Mouse (Mus musculus): ENCODE data around the gene C1s2. TPM values are rescaled to one million over a fixed set of nuclear protein-coding genes. Genes with fewer than 3 reads are reported as not detected.
"Not testable (repeated sequence)": the region's sequence is repeated elsewhere in the genome, so short reads cannot be mapped to it uniquely, and the experiment has no call there.

C1s2 gene
- total and polyA plus RNA-seq, 3 experiments, result 0.08 to 0.19 (median 0.08) TPM

DNA sequence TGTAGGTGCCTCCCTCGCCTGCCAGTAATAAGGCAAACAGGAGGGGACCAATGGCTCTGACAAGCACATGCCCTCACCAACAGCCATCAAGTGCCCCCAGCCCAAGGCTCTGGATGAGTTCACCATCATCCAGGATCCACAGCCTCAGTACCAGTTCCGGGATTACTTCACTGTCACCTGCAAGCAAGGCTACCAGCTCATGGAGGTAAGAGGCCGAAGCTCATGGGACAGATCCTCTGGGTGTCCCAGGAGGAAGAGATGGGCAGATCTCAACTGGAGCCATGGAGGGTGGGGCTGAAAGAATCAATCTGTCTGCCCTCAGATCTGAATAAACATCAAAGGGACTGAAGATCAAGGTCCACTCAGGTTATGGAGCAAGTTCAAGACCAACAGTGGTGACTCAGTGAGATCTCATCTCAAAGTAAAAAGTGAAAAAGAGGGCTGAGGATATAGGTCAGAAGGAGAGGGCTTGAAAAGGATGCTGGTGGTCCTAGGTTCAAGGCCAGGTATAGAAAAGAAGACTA, 60.7 kb downstream of the C1s2 start:
- in situ Hi-C loops (cut with MboI; ENCODE audit: low pct_ligation_motif_present, low pct_unique_long_range_greater_than_20kb, low sequenced_read_pairs); H3K4me2 ChIP-seq (ENCODE audit: insufficient read depth, low read depth, poor library complexity, severe bottlenecking); H3K27ac ChIP-seq (ENCODE audit: insufficient read depth, low read depth); H3K4me1 ChIP-seq (ENCODE audit: control insufficient read depth in 1 of 2, insufficient read depth in 2 of 2); H3K36me3 ChIP-seq (replicated peaks in 1 of 2; ENCODE audit: control insufficient read depth in 1 of 2, insufficient read depth in 1 of 2, low read length in 1 of 2); H3K9me3 ChIP-seq (replicated peaks; ENCODE audit: low read length); DNase-seq (ENCODE audit: extremely low read depth); H3K79me2 ChIP-seq (replicated peaks; ENCODE audit: control insufficient read depth, extremely low read depth, insufficient read depth, poor library complexity, severe bottlenecking); H3K27me3 ChIP-seq (replicated peaks); H3K9ac ChIP-seq (ENCODE audit: insufficient read depth, low read depth); H3K4me3 ChIP-seq (replicated peaks in 1 of 3; ENCODE audit: low read depth in 2 of 3, low read length in 2 of 3, poor library complexity in 1 of 3); dilution Hi-C loops (cut with MboI; ENCODE audit: extremely low pct_ligation_motif_present, extremely low pct_unique_long_range_greater_than_20kb, low sequenced_read_pairs): not testable (repeated sequence)

Other genes with a start within 250 kb of the C1s2 start
Only the 20 nearest of the 22 such genes appear.
- 27.5 and 29.2 TPM in 2 replicates for gene Pex5, start 221.0 kb downstream of the C1s2 start, total RNA-seq (2012; rRNA removed)
- gene Pex5, start 221.0 kb downstream of the C1s2 start, total RNA-seq (2014; rRNA removed), result 24.6 and 29.9 TPM in 2 replicates
- 21.2 and 22.1 TPM in 2 replicates for gene Pex5, start 221.0 kb downstream of the C1s2 start, polyA plus RNA-seq (2012; ENCODE audit: insufficient read length, low read depth)
- gene Clstn3, start 171.3 kb downstream of the C1s2 start, total RNA-seq (2012; rRNA removed), result 17.2 and 17.7 TPM in 2 replicates
- gene Clstn3, start 171.3 kb downstream of the C1s2 start, total RNA-seq (2014; rRNA removed), result 20.4 and 21.4 TPM in 2 replicates
- gene Clstn3, start 171.3 kb downstream of the C1s2 start, polyA plus RNA-seq (2012; ENCODE audit: insufficient read length, low read depth), result 126 and 130 TPM in 2 replicates
- gene C1rl, start 143.0 kb downstream of the C1s2 start, total RNA-seq (2012; rRNA removed), result 0.38 and 0.59 TPM in 2 replicates
- gene C1rl, start 143.0 kb downstream of the C1s2 start, total RNA-seq (2014; rRNA removed), result 1.0 and 1.2 TPM in 2 replicates
- gene C1rl, start 143.0 kb downstream of the C1s2 start, polyA plus RNA-seq (2012; ENCODE audit: insufficient read length, low read depth), result 2.1 and 2.4 TPM in 2 replicates
- 8.4 and 9.9 TPM in 2 replicates for gene C1ra, start 123.7 kb downstream of the C1s2 start, total RNA-seq (2012; rRNA removed)
- 19.8 and 20.1 TPM in 2 replicates for gene C1ra, start 123.7 kb downstream of the C1s2 start, total RNA-seq (2014; rRNA removed)
- gene C1ra, start 123.7 kb downstream of the C1s2 start, polyA plus RNA-seq (2012; ENCODE audit: insufficient read length, low read depth), result 21.9 TPM in 2 replicates
- gene C1s1, start 93.7 kb downstream of the C1s2 start, total RNA-seq (2012; rRNA removed), result 0.55 and 0.80 TPM in 2 replicates
- gene C1s1, start 93.7 kb downstream of the C1s2 start, total RNA-seq (2014; rRNA removed), result 1.3 and 1.8 TPM in 2 replicates
- gene C1s1, start 93.7 kb downstream of the C1s2 start, polyA plus RNA-seq (2012; ENCODE audit: insufficient read length, low read depth), result 2.4 and 4.8 TPM in 2 replicates
- gene C1rb, start 65.8 kb downstream of the C1s2 start, total RNA-seq (2012; rRNA removed), result not detected in 2 replicates
- gene C1rb, start 65.8 kb downstream of the C1s2 start, total RNA-seq (2014; rRNA removed), result not detected in 2 replicates
- not detected in 2 replicates for gene C1rb, start 65.8 kb downstream of the C1s2 start, polyA plus RNA-seq (2012; ENCODE audit: insufficient read length, low read depth)
- 52.9 and 53.4 TPM in 2 replicates for gene Lpcat3, start 26.9 kb upstream of the C1s2 start, total RNA-seq (2012; rRNA removed)
- gene Lpcat3, start 26.9 kb upstream of the C1s2 start, total RNA-seq (2014; rRNA removed), result 68.0 and 77.0 TPM in 2 replicates
- gene Lpcat3, start 26.9 kb upstream of the C1s2 start, polyA plus RNA-seq (2012; ENCODE audit: insufficient read length, low read depth), result 86.9 and 113 TPM in 2 replicates
- gene Emg1, start 76.1 kb upstream of the C1s2 start, total RNA-seq (2012; rRNA removed), result 352 and 439 TPM in 2 replicates
- 481 and 498 TPM in 2 replicates for gene Emg1, start 76.1 kb upstream of the C1s2 start, total RNA-seq (2014; rRNA removed)
- gene Emg1, start 76.1 kb upstream of the C1s2 start, polyA plus RNA-seq (2012; ENCODE audit: insufficient read length, low read depth), result 301 and 408 TPM in 2 replicates
- 440 and 578 TPM in 2 replicates for gene Phb2, start 76.3 kb upstream of the C1s2 start, total RNA-seq (2012; rRNA removed)
- gene Phb2, start 76.3 kb upstream of the C1s2 start, total RNA-seq (2014; rRNA removed), result 380 and 405 TPM in 2 replicates
- gene Phb2, start 76.3 kb upstream of the C1s2 start, polyA plus RNA-seq (2012; ENCODE audit: insufficient read length, low read depth), result 623 and 694 TPM in 2 replicates
- 247 and 283 TPM in 2 replicates for gene Ptpn6, start 102.6 kb upstream of the C1s2 start, total RNA-seq (2012; rRNA removed)
- 300 and 327 TPM in 2 replicates for gene Ptpn6, start 102.6 kb upstream of the C1s2 start, total RNA-seq (2014; rRNA removed)
- 585 and 814 TPM in 2 replicates for gene Ptpn6, start 102.6 kb upstream of the C1s2 start, polyA plus RNA-seq (2012; ENCODE audit: insufficient read length, low read depth)
- 146 and 197 TPM in 2 replicates for gene Grcc10, start 105.3 kb upstream of the C1s2 start, total RNA-seq (2012; rRNA removed)
- 59.3 and 64.3 TPM in 2 replicates for gene Grcc10, start 105.3 kb upstream of the C1s2 start, total RNA-seq (2014; rRNA removed)
- gene Grcc10, start 105.3 kb upstream of the C1s2 start, polyA plus RNA-seq (2012; ENCODE audit: insufficient read length, low read depth), result 88.4 and 93.7 TPM in 2 replicates
- not detected in 2 replicates for gene Gm45234, start 119.9 kb upstream of the C1s2 start, total RNA-seq (2012; rRNA removed)
- gene Gm45234, start 119.9 kb upstream of the C1s2 start, total RNA-seq (2014; rRNA removed), result not detected in 2 replicates
- not detected in 2 replicates for gene Gm45234, start 119.9 kb upstream of the C1s2 start, polyA plus RNA-seq (2012; ENCODE audit: insufficient read length, low read depth)
- gene Atn1, start 120.4 kb upstream of the C1s2 start, total RNA-seq (2012; rRNA removed), result 3.8 and 4.6 TPM in 2 replicates
- 0.50 and 1.7 TPM in 2 replicates for gene Atn1, start 120.4 kb upstream of the C1s2 start, total RNA-seq (2014; rRNA removed)
- gene Atn1, start 120.4 kb upstream of the C1s2 start, polyA plus RNA-seq (2012; ENCODE audit: insufficient read length, low read depth), result 27.0 and 35.1 TPM in 2 replicates
- 15.9 and 24.6 TPM in 2 replicates for gene Eno2, start 133.6 kb upstream of the C1s2 start, total RNA-seq (2012; rRNA removed)
- 20.8 and 26.7 TPM in 2 replicates for gene Eno2, start 133.6 kb upstream of the C1s2 start, total RNA-seq (2014; rRNA removed)
- gene Eno2, start 133.6 kb upstream of the C1s2 start, polyA plus RNA-seq (2012; ENCODE audit: insufficient read length, low read depth), result 23.1 and 23.6 TPM in 2 replicates
- gene Lrrc23, start 143.6 kb upstream of the C1s2 start, total RNA-seq (2012; rRNA removed), result not detected in 2 replicates
- not detected in 2 replicates for gene Lrrc23, start 143.6 kb upstream of the C1s2 start, total RNA-seq (2014; rRNA removed)
- 0.20 TPM in 1 of 2 replicates, not detected in the other for gene Lrrc23, start 143.6 kb upstream of the C1s2 start, polyA plus RNA-seq (2012; ENCODE audit: insufficient read length, low read depth)
- 2.1 and 2.4 TPM in 2 replicates for gene Spsb2, start 172.6 kb upstream of the C1s2 start, total RNA-seq (2012; rRNA removed)
- not detected in 2 replicates for gene Spsb2, start 172.6 kb upstream of the C1s2 start, total RNA-seq (2014; rRNA removed)
- 3.3 and 3.4 TPM in 2 replicates for gene Spsb2, start 172.6 kb upstream of the C1s2 start, polyA plus RNA-seq (2012; ENCODE audit: insufficient read length, low read depth)
- 733 and 1,303 TPM in 2 replicates for gene Tpi1, start 178.2 kb upstream of the C1s2 start, total RNA-seq (2012; rRNA removed)
- gene Tpi1, start 178.2 kb upstream of the C1s2 start, total RNA-seq (2014; rRNA removed), result 1,570 and 1,645 TPM in 2 replicates
- gene Tpi1, start 178.2 kb upstream of the C1s2 start, polyA plus RNA-seq (2012; ENCODE audit: insufficient read length, low read depth), result 758 and 807 TPM in 2 replicates
- gene Usp5, start 193.4 kb upstream of the C1s2 start, total RNA-seq (2012; rRNA removed), result 107 and 126 TPM in 2 replicates
- 75.7 and 79.8 TPM in 2 replicates for gene Usp5, start 193.4 kb upstream of the C1s2 start, total RNA-seq (2014; rRNA removed)
- 96.5 and 103 TPM in 2 replicates for gene Usp5, start 193.4 kb upstream of the C1s2 start, polyA plus RNA-seq (2012; ENCODE audit: insufficient read length, low read depth)
- gene Cdca3, start 193.5 kb upstream of the C1s2 start, total RNA-seq (2012; rRNA removed), result 116 and 117 TPM in 2 replicates
- gene Cdca3, start 193.5 kb upstream of the C1s2 start, total RNA-seq (2014; rRNA removed), result 188 and 229 TPM in 2 replicates
- gene Cdca3, start 193.5 kb upstream of the C1s2 start, polyA plus RNA-seq (2012; ENCODE audit: insufficient read length, low read depth), result 171 and 224 TPM in 2 replicates
- 0.64 and 0.84 TPM in 2 replicates for gene Gnb3, start 204.2 kb upstream of the C1s2 start, total RNA-seq (2012; rRNA removed)
- gene Gnb3, start 204.2 kb upstream of the C1s2 start, total RNA-seq (2014; rRNA removed), result 1.6 and 2.2 TPM in 2 replicates
- gene Gnb3, start 204.2 kb upstream of the C1s2 start, polyA plus RNA-seq (2012; ENCODE audit: insufficient read length, low read depth), result 4.1 and 4.7 TPM in 2 replicates